Mouse (Mus musculus): Measurements from ENCODE around the gene Lgals1.

- no peak for TF ChIP-seq CTCF (conservative IDR thresholded peaks at IDR 0.05; ENCODE audit: low read length)
- TF ChIP-seq NANOG (IDR thresholded peaks at IDR 0.05; ENCODE audit: borderline replicate concordance, low read length): no peak
Measured at GRCm38 (mm10) chr15:78928539-78928938, 2.0 kb downstream of the Lgals1 start.

Data from E14TG2a.4 (cell line).